Mouse (Mus musculus) layer of hippocampus, postnatal 10 days (tissue): ENCODE data around the gene Btbd18. TPM values are rescaled to one million over a fixed set of nuclear protein-coding genes. Genes with fewer than 3 reads are reported as not detected.

Experiments used
- DNase-seq, 2 experiments: peaks; one replicate each; pipeline ENCODE4 v3.0.0; 2021; ENCODE audit warnings: low spot score in 2 of 2
- total RNA-seq, 2 experiments: library from RNA; stranded (reverse); gene quantifications; 2 replicates each; pipeline ENCODE4 v1.2.3; 2021

Btbd18 gene
- total RNA-seq, 2 experiments from 2014 or later: not detected

- DNase-seq: no peak
Measured at GRCm38 (mm10) chr2:84703497-84703896, 44.6 kb downstream of the Btbd18 start.

- DNase-seq: no peak
Measured at GRCm38 (mm10) chr2:84704329-84704728, 45.5 kb downstream of the Btbd18 start.

GRCm38 (mm10) chr2:84705295-84705694, 46.4 kb downstream of the Btbd18 start:
- no peak for DNase-seq

- DNase-seq: no peak
Measured at GRCm38 (mm10) chr2:84707523-84707922, 48.6 kb downstream of the Btbd18 start.

- no peak for DNase-seq
Measured at GRCm38 (mm10) chr2:84711898-84712297, 53.0 kb downstream of the Btbd18 start.

- no peak for DNase-seq
Measured at GRCm38 (mm10) chr2:84714422-84714810, 55.5 kb downstream of the Btbd18 start.

GRCm38 (mm10) chr2:84714811-84715561, 56.1 kb downstream of the Btbd18 start, which contains the start of gene Zdhhc5:
Zdhhc5 (minus strand) TSS chr2:84715180.
- peak; percentile 98 to 99 for DNase-seq

- peak; percentile 61 to 71 for DNase-seq
Measured at GRCm38 (mm10) chr2:84715562-84716361, 56.9 kb downstream of the Btbd18 start.

- DNase-seq: no peak
Measured at GRCm38 (mm10) chr2:84716423-84717355, 57.8 kb downstream of the Btbd18 start.

GRCm38 (mm10) chr2:84717357-84717756, 58.5 kb downstream of the Btbd18 start:
- DNase-seq: no peak

Other genes with a start within 250 kb of the Btbd18 start
- gene Calcrl, start 233.7 kb upstream of the Btbd18 start, total RNA-seq: 10 to 100 TPM; 12.0 to 14.1 TPM
- gene Tfpi, start 182.3 kb upstream of the Btbd18 start, total RNA-seq: 1 to 10 TPM; 7.9 TPM
- gene Ctnnd1, start 8.3 kb upstream of the Btbd18 start, total RNA-seq: 10 to 100 TPM; 62.2 to 63.7 TPM
- gene Selenoh, start 11.7 kb downstream of the Btbd18 start, total RNA-seq: 10 to 100 TPM; 58.8 to 67.6 TPM
- gene Gm28635, start 19.0 kb downstream of the Btbd18 start, total RNA-seq: 1 to 10 TPM; 4.1 to 4.8 TPM
- gene Med19, start 19.3 kb downstream of the Btbd18 start, total RNA-seq: 10 to 100 TPM; 33.0 to 38.8 TPM
- 100 to 1,000 TPM; 180 to 184 TPM for gene Tmx2, start 20.1 kb downstream of the Btbd18 start, total RNA-seq
- gene Zdhhc5, start 56.1 kb downstream of the Btbd18 start, total RNA-seq: 10 to 100 TPM; 34.3 to 34.4 TPM
- 1 to 10 TPM; 7.4 to 9.5 TPM for gene Clp1, start 68.3 kb downstream of the Btbd18 start, total RNA-seq
- 10 to 100 TPM; 19.7 to 19.9 TPM for gene Ypel4, start 75.0 kb downstream of the Btbd18 start, total RNA-seq
- 1 to 10 TPM; 5.4 to 6.3 TPM for gene Gm19426, start 84.6 kb downstream of the Btbd18 start, total RNA-seq
- 10 to 100 TPM in 1 of 2 experiments, 1 to 10 TPM in 1; 9.6 to 10.1 TPM for gene Serping1, start 116.4 kb downstream of the Btbd18 start, total RNA-seq
- gene Ube2l6, start 139.7 kb downstream of the Btbd18 start, total RNA-seq: 1 to 10 TPM; 7.9 to 8.5 TPM
- not detected for gene Smtnl1, start 163.6 kb downstream of the Btbd18 start, total RNA-seq
- 10 to 100 TPM; 58.7 to 64.2 TPM for gene Timm10, start 167.9 kb downstream of the Btbd18 start, total RNA-seq
- gene Slc43a1, start 179.8 kb downstream of the Btbd18 start, total RNA-seq: under 1 TPM; 0.27 to 0.75 TPM
- 100 to 1,000 TPM; 108 to 116 TPM for gene Rtn4rl2, start 227.6 kb downstream of the Btbd18 start, total RNA-seq